Mouse (Mus musculus): ENCODE measurements around the gene Spsb4. TPM values are rescaled to one million over a fixed set of nuclear protein-coding genes. Genes with fewer than 3 reads are reported as not detected.

Gene Spsb4
- polyA plus RNA-seq, 1 experiment from 2014 or later = 1.1 TPM

DNA sequence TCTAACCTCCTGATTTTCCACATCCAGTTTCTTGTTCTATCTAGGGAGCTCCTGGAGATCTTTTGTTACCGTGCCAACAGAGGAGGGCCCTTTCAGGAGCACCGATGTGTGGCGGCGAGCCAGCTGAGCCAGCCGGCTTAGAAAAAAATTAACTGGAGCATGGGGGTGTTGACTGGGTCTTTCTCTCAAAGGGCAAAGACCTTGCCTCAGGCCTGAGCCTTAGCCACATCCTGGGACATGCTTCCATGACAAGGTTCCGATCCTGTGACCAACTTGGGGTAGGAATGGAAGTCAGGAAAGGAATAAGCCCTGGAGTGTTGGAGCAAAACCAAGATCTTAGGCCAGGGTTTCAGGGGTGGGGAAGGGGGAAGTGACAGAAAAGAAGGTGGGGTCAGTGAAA, 2.9 kb downstream of the Spsb4 start:
- Histone ChIP-seq H3K4me2 (no peak overlapping the region), H3K27ac (no peak overlapping the region), H3K36me3 (no peaks in the 10 kb centered on the region), H3K4me3 (replicated peaks) (no peak overlapping the region), H3K9me3 (replicated peaks) (no peaks in the 10 kb centered on the region), H3K27me3 (peaks cover 59% of the 10 kb centered on the region), H3K9ac (no peak overlapping the region), H3K4me1 (replicated peaks) (peaks cover 5% of the 10 kb centered on the region)
- DNase-seq (no peak), ATAC-seq (ENCODE audit: low read depth) (no peak)
- WGBS (ENCODE audit: insufficient replicate concordance) = 42% methylated on average over 6 of the region's 6 CpGs

DNA sequence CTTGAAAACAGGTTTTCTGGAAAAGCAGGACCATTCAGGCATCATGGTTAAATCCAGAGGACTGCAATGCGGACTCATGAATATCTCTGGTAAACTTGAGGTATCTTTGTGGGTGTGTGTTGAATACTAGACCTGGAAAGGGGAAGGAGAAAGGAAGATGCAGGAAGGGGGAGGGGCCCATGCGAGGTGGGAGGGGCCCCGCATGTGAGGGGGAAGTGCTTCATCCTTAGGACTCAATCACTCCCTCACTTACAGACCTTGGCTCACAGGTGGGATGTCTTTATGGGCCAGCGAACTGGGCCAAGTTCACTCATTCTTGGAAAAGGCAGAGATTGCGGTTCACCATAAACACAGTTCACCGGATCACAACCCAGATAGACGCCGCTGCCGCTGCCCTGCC, 4.9 kb downstream of the Spsb4 start:
- 65% methylated on average over 9 of the region's 9 CpGs for whole genome bisulfite sequencing (ENCODE audit: insufficient replicate concordance)
- DNase-seq (no peak), ATAC-seq (ENCODE audit: low read depth) (no peak)
- H3K27me3 ChIP-seq = peaks cover 39% of the 10 kb centered on the region
- no peaks in the 10 kb centered on the region for H3K36me3 ChIP-seq
- H3K27ac ChIP-seq = no peak overlapping the region
- H3K4me2 ChIP-seq = no peak overlapping the region
- H3K4me1 ChIP-seq (replicated peaks) = no peaks in the 10 kb centered on the region; the same call in 1 of the 2 replicates
- H3K9me3 ChIP-seq (replicated peaks) = no peaks in the 10 kb centered on the region
- H3K4me3 ChIP-seq (replicated peaks) = no peak overlapping the region
- H3K9ac ChIP-seq = no peak overlapping the region

GRCm38 (mm10) chr9:97013153-97013552, 5.5 kb downstream of the Spsb4 start:
- Histone ChIP-seq H3K36me3 (no peaks in the 10 kb centered on the region), H3K27ac (no peak overlapping the region), H3K27me3 (peaks cover 34% of the 10 kb centered on the region), H3K9me3 (replicated peaks) (no peaks in the 10 kb centered on the region), H3K4me1 (replicated peaks) (no peaks in the 10 kb centered on the region; the same call in 1 of the 2 replicates), H3K9ac (no peak overlapping the region), H3K4me2 (no peak overlapping the region), H3K4me3 (replicated peaks) (no peak overlapping the region)
- no peak for DNase-seq
- ATAC-seq (ENCODE audit: low read depth) = no peak
- 35% methylated on average over 6 of the region's 6 CpGs for WGBS (ENCODE audit: insufficient replicate concordance)

- H3K27me3 ChIP-seq = peaks cover 19% of the 10 kb centered on the region
- WGBS (ENCODE audit: insufficient replicate concordance) = 67% methylated on average over 15 of the region's 15 CpGs
- H3K4me2 ChIP-seq = no peak overlapping the region
- H3K36me3 ChIP-seq = no peaks in the 10 kb centered on the region
- ATAC-seq (ENCODE audit: low read depth) (no peak), DNase-seq (no peak)
- no peak overlapping the region for H3K9ac ChIP-seq
- no peaks in the 10 kb centered on the region for H3K4me1 ChIP-seq (replicated peaks)
- H3K4me3 ChIP-seq (replicated peaks) = no peak overlapping the region
- H3K9me3 ChIP-seq (replicated peaks) = no peaks in the 10 kb centered on the region
- no peak overlapping the region for H3K27ac ChIP-seq
These were observed 7.0 kb downstream of the Spsb4 start for GRCm38 (mm10) chr9:97011454-97012195.

DNA sequence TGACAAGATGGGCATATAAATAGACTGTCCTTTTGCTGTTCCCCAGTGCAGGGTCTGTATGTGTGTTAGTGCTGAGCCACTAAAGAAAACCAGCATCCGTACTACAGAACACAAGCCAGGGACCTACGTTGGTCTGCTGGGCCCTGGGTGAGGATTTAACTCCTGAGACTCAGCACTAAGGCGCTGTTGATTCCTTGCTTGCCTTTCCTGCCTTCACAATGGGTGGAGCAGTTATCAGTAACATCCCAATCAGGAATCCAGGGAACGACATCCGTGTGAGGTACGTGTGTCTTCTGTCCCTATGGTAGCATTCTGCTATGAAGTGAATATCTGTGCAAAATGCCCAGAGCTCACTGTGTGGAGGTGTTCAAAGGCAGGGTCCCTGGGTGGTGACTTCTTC, 8.2 kb downstream of the Spsb4 start:
- H3K27ac ChIP-seq = no peak overlapping the region
- no peak for ATAC-seq (ENCODE audit: low read depth)
- DNase-seq = no peak
- H3K9ac ChIP-seq = no peak overlapping the region
- H3K4me3 ChIP-seq (replicated peaks) = no peak overlapping the region
- peaks cover 8% of the 10 kb centered on the region; the same call in 1 of the 2 replicates for H3K27me3 ChIP-seq
- no peaks in the 10 kb centered on the region for H3K36me3 ChIP-seq
- WGBS (ENCODE audit: insufficient replicate concordance) = 73% methylated on average over 6 of the region's 6 CpGs
- H3K4me2 ChIP-seq = no peak overlapping the region
- no peaks in the 10 kb centered on the region for H3K9me3 ChIP-seq (replicated peaks)
- H3K4me1 ChIP-seq (replicated peaks) = no peaks in the 10 kb centered on the region

DNA sequence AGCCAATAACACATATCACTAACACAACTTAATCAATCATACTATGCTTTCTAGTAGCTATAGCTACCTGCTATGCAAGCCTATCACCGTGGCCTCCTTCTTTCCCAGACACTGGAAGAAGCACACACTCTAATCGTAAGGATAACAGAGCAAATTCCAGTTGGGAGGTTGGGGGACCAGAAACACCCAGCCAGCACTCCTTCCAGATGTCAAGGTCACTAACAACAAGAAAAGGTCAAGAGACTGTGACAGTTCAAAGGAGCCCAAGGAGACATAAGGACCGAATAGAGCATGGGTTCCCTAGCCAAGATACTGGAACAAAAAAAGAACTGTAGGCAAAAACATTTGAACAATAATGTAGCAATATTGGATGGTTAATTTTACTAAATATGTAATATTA, 13.9 kb downstream of the Spsb4 start:
- WGBS (ENCODE audit: insufficient replicate concordance) = 72% methylated on average over 3 of the region's 3 CpGs
- H3K27me3 ChIP-seq = no peaks in the 10 kb centered on the region
- H3K9ac ChIP-seq = no peak overlapping the region
- no peaks in the 10 kb centered on the region for H3K9me3 ChIP-seq (replicated peaks)
- H3K4me3 ChIP-seq (replicated peaks) = no peak overlapping the region
- H3K36me3 ChIP-seq = no peaks in the 10 kb centered on the region
- no peak overlapping the region for H3K4me2 ChIP-seq
- DNase-seq (no peak), ATAC-seq (ENCODE audit: low read depth) (no peak)
- no peak overlapping the region for H3K27ac ChIP-seq
- no peaks in the 10 kb centered on the region for H3K4me1 ChIP-seq (replicated peaks)

DNA sequence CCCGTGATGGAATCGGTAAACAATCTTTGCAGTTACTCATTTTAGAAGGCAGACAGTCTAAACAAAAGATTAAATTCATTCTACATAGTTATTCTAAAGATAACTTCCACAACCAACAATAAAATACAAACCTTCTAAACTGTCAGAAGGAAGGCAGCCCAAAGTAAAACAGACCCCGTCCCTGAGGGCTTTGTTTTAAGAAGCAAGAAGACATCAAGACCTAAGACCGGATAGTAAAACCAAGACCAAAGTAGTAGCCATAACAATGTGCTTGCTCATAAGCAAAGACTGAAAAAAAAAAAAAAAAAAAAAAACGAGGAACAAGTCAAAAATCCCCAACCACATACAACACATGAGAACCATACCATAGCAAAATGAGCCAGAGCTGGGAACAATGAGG, 15.5 kb downstream of the Spsb4 start:
- Histone ChIP-seq H3K9ac (no peak overlapping the region), H3K27me3 (no peaks in the 10 kb centered on the region), H3K4me1 (replicated peaks) (no peaks in the 10 kb centered on the region), H3K27ac (no peak overlapping the region), H3K4me3 (replicated peaks) (no peak overlapping the region), H3K4me2 (no peak overlapping the region), H3K9me3 (replicated peaks) (no peaks in the 10 kb centered on the region), H3K36me3 (no peaks in the 10 kb centered on the region)
- ATAC-seq (ENCODE audit: low read depth) = no peak
- no peak for DNase-seq
- 44% methylated on average over 5 of the region's 5 CpGs for WGBS (ENCODE audit: insufficient replicate concordance)

DNA sequence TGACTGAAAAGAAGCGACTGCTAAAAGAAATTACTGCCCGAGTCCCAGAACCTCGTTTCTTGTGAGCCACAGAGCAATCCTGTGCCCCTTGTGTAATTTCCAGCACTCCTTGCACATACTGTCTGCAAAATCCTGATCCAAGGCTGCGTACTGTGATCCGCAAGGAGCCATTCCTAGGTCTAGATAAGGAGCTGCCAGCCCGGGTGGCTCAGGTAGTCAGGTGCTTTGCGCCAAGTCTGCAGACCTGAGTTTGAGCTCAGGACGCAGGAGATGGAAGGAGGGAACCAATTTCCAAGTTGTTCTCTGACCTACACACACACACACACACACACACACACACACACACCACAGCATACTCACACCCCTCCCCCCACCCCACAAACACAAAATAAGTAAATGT, 16.0 kb downstream of the Spsb4 start:
- DNase-seq = no peak
- Histone ChIP-seq H3K9me3 (replicated peaks) (no peaks in the 10 kb centered on the region), H3K36me3 (no peaks in the 10 kb centered on the region), H3K27me3 (no peaks in the 10 kb centered on the region), H3K4me3 (replicated peaks) (no peak overlapping the region), H3K4me1 (replicated peaks) (no peaks in the 10 kb centered on the region), H3K9ac (no peak overlapping the region), H3K27ac (no peak overlapping the region), H3K4me2 (no peak overlapping the region)
- 68% methylated on average over 8 of the region's 8 CpGs for WGBS (ENCODE audit: insufficient replicate concordance)
- no peak for ATAC-seq (ENCODE audit: low read depth)

DNA sequence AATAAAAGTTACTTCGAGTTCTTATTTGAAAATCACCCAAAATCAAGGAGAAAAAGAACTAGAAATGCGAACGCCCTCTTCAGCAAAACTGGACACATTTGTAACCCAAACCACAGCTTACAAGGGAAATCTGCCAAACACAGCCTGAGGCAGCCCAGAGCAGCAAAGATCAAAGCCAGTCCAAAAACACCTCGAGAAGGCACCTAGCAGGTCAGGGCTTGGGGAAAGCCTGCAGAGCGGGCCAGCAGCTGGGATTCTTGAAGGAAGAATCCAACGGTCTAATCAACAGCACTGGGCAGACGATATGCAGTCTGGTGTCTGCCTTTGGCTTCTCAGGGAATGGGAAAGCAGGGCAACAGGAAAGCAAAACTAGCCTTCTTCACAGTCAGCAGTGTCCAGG, 16.6 kb downstream of the Spsb4 start:
- no peak overlapping the region for H3K4me2 ChIP-seq
- ATAC-seq (ENCODE audit: low read depth) (no peak), DNase-seq (no peak)
- H3K4me3 ChIP-seq (replicated peaks) = no peak overlapping the region
- no peaks in the 10 kb centered on the region for H3K36me3 ChIP-seq
- no peaks in the 10 kb centered on the region for H3K4me1 ChIP-seq (replicated peaks)
- WGBS (ENCODE audit: insufficient replicate concordance) = 57% methylated on average over 7 of the region's 7 CpGs
- no peak overlapping the region for H3K9ac ChIP-seq
- H3K9me3 ChIP-seq (replicated peaks) = no peaks in the 10 kb centered on the region
- no peak overlapping the region for H3K27ac ChIP-seq
- no peaks in the 10 kb centered on the region for H3K27me3 ChIP-seq

GRCm38 (mm10) chr9:97001458-97001857, 17.2 kb downstream of the Spsb4 start:
- Histone ChIP-seq H3K36me3 (no peaks in the 10 kb centered on the region), H3K4me2 (no peak overlapping the region), H3K9ac (no peak overlapping the region), H3K4me1 (replicated peaks) (no peaks in the 10 kb centered on the region), H3K27me3 (no peaks in the 10 kb centered on the region), H3K4me3 (replicated peaks) (no peak overlapping the region), H3K27ac (no peak overlapping the region), H3K9me3 (replicated peaks) (no peaks in the 10 kb centered on the region)
- 81% methylated on average over 10 of the region's 10 CpGs for WGBS (ENCODE audit: insufficient replicate concordance)
- DNase-seq = no peak
- ATAC-seq (ENCODE audit: low read depth) = no peak

DNA sequence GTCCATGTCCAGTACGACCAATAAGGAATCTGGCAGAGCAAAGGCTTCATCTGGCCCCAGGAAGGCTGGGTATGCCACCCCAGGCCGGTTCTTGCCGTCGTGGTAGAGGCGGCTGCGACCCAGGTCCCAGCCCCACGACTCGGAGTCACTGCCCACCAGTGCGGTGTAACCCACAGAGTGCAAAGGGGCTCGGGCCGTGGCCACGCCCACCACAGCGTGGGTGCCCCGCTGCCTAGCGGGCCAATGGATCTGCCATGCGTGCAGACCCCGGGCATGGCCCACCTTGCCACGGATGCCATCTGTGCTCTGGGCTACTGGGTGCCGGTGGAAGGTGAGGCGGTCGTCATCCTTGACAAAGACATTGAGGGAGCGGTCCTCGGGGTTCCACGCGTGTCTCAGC, 22.9 kb downstream of the Spsb4 start:
- Histone ChIP-seq H3K4me2 (no peak overlapping the region), H3K4me3 (replicated peaks) (no peak overlapping the region), H3K9ac (no peak overlapping the region), H3K27ac (no peak overlapping the region), H3K4me1 (replicated peaks) (no peaks in the 10 kb centered on the region), H3K27me3 (no peaks in the 10 kb centered on the region), H3K9me3 (replicated peaks) (no peaks in the 10 kb centered on the region), H3K36me3 (no peaks in the 10 kb centered on the region)
- WGBS (ENCODE audit: insufficient replicate concordance) = 82% methylated on average over 25 of the region's 25 CpGs
- ATAC-seq (ENCODE audit: low read depth) (no peak), DNase-seq (no peak)

DNA sequence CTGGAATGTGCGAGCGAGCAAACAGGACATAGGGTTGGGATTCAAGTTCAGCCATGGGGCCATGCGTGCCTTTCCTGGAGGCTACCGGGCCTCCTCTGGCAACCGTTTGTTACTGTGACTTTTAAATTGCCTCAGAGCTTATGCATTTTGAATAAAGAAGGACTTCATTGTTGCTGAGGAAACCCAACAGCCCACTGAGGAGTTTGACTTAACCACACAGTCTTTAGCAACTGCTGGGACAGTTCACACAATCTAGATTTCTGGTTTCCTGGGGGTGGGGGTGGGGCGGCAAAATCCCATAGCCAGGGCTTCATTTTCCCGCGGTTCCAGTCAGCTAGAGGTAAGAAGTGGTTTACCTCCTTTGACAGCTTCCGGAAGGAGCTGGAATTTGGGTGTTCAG, 23.9 kb downstream of the Spsb4 start:
- Histone ChIP-seq H3K4me2 (no peak overlapping the region), H3K4me3 (replicated peaks) (no peak overlapping the region), H3K9ac (no peak overlapping the region), H3K27ac (no peak overlapping the region), H3K27me3 (no peaks in the 10 kb centered on the region), H3K36me3 (no peaks in the 10 kb centered on the region), H3K9me3 (replicated peaks) (no peaks in the 10 kb centered on the region), H3K4me1 (replicated peaks) (no peaks in the 10 kb centered on the region)
- DNase-seq = no peak
- 63% methylated on average over 9 of the region's 9 CpGs for WGBS (ENCODE audit: insufficient replicate concordance)
- no peak for ATAC-seq (ENCODE audit: low read depth)

Measured in liver, embryonic 13.5 days (tissue).